Mouse (Mus musculus): ENCODE results near the gene Lrrc36.

Lrrc36 gene

GRCm38 (mm10) chr8:105408331-105408730, 5.0 kb upstream of the Lrrc36 start:
- TF ChIP-seq GATA4 (IDR thresholded peaks at IDR 0.05; ENCODE audit: insufficient replicate concordance, low read length): no peak

GRCm38 (mm10) chr8:105409947-105410346, 3.4 kb upstream of the Lrrc36 start:
- no peak for TF ChIP-seq GATA4 (IDR thresholded peaks at IDR 0.05; ENCODE audit: insufficient replicate concordance, low read length)

DNA sequence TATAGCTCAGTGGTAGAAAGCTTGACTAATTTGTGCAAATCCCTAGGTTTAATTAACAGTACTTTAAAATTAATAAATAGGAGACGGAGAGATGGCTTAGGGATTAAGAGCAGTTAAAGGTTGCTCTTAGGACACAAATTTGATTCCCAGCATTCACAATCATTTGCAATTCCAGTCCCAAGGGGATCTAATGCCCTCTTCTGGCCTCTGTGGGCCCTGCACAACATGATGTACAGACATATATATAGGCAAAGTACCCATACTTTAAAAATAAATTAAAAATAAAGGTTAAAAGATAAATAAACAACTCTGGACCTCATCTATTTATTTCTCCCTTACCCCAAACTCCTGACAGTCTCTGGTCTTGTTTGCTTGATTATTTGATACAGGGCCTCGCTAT, 5.6 kb downstream of the Lrrc36 start:
- no peak for TF ChIP-seq GATA4 (IDR thresholded peaks at IDR 0.05; ENCODE audit: insufficient replicate concordance, low read length)

GRCm38 (mm10) chr8:105419800-105420199, 6.4 kb downstream of the Lrrc36 start:
- TF ChIP-seq GATA4 (IDR thresholded peaks at IDR 0.05; ENCODE audit: insufficient replicate concordance, low read length): no peak

DNA sequence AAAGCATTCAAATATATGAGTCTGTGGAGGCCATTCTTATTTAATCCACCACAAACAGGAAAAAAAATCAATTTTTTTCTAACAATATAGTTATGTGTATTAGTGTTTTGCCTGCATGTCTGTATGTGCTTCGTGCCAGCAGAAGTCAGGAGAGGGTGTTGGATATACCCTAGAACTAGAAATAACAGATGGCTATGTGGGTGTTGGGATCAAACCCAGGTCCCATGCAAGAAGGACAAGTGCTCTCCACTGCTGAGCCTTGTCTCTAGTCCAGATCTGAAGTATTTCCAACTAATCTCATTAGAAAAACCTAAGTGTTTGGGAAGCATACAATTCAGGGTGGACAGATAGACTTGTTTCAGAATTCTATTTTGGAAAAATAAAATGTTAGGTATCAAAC, 8.6 kb downstream of the Lrrc36 start:
- no peak for TF ChIP-seq GATA4 (IDR thresholded peaks at IDR 0.05; ENCODE audit: insufficient replicate concordance, low read length)

DNA sequence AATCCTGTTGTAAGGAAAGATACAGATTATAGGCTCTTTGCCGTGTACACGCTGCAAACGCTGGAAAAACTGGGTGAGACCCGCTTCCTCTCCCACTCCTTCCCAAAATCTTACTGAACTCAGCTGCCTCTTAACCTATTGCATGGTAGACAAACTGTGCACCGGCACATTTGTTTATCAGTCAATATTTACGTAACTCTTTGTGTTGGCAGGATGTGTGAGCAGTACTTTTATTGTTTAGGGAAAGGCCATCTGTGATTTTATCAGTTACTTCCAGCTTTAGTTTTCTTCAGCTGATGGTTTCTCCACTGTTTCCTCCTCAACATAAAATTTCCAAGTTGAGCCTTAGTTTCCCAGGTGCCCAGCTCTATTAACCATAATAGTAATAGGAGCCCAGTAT, 13.5 kb downstream of the Lrrc36 start:
- no peak for TF ChIP-seq GATA4 (IDR thresholded peaks at IDR 0.05; ENCODE audit: insufficient replicate concordance, low read length)

GRCm38 (mm10) chr8:105431743-105432515, 18.6 kb downstream of the Lrrc36 start:
- TF ChIP-seq GATA4 (IDR thresholded peaks at IDR 0.05; ENCODE audit: insufficient replicate concordance, low read length): no peak

- TF ChIP-seq GATA4 (IDR thresholded peaks at IDR 0.05; ENCODE audit: insufficient replicate concordance, low read length): no peak
Measured at GRCm38 (mm10) chr8:105433021-105433420, 19.6 kb downstream of the Lrrc36 start.

GRCm38 (mm10) chr8:105433511-105433910, 20.1 kb downstream of the Lrrc36 start:
- TF ChIP-seq GATA4 (IDR thresholded peaks at IDR 0.05; ENCODE audit: insufficient replicate concordance, low read length): no peak

DNA sequence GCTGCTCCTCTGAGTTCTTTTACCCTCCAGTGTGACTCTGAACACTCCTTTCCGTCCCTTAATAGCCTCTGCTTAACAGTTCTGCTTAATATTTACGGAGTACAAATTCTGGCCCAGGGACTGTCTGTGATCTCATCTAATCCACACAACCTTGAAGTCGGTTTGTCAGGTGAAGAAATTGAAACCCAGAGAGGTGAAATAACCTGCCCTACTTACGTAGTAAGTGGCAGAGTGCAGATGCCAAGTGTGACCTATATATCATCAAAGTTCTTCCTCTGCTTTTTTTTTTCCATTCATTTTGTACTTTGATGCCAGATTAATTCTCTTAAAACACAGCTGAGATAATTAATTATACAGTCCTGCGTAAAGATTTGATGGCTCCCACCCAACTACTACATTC, 20.8 kb downstream of the Lrrc36 start:
- TF ChIP-seq GATA4 (IDR thresholded peaks at IDR 0.05; ENCODE audit: insufficient replicate concordance, low read length): no peak

- TF ChIP-seq GATA4 (IDR thresholded peaks at IDR 0.05; ENCODE audit: insufficient replicate concordance, low read length): no peak
Measured at GRCm38 (mm10) chr8:105436218-105436617, 22.8 kb downstream of the Lrrc36 start.

- no peak for TF ChIP-seq GATA4 (IDR thresholded peaks at IDR 0.05; ENCODE audit: insufficient replicate concordance, low read length)
Measured at GRCm38 (mm10) chr8:105437078-105437748, 23.8 kb downstream of the Lrrc36 start.

DNA sequence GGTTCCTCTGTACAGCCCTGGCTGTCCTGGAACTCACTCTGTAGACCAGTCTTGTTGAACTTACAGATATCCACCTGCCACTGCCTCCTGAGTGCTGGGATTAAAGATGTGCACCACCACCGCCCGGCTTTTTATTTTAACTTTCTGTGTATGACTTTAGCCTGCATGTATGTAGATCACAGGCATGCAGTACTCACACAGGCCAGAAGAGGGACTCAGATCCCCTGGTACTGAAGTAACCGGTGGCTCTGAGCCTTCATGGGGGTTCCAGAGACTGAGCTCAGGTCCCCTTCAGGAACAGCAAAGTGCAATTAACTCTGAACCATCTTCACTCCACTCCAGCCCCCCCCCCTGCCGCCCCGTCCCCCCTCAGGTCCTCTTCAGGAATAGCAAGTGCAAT, 25.5 kb downstream of the Lrrc36 start:
- no peak for TF ChIP-seq GATA4 (IDR thresholded peaks at IDR 0.05; ENCODE audit: insufficient replicate concordance, low read length)

GRCm38 (mm10) chr8:105441433-105441832, 28.1 kb downstream of the Lrrc36 start:
- no peak for TF ChIP-seq GATA4 (IDR thresholded peaks at IDR 0.05; ENCODE audit: insufficient replicate concordance, low read length)

DNA sequence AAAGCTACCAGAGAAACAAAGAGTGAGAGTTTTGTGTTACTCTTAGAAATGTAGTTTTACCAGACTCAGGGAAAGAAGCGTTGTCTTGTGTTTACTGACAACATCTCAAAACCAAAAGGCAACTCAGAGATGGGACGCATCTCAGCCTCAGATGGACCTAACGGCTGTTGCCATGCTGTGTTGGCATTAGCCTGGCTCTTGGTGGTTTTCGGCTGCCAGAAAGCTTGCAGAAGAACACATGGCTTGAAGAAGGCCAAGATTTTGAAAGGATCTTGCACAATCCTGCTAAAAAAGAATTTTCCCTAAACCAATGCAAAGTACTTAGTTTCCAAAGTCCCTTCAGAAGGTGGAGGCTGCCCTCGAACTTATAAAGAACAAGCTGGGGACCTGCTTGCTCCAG, 29.3 kb downstream of the Lrrc36 start:
- TF ChIP-seq GATA4 (IDR thresholded peaks at IDR 0.05; ENCODE audit: insufficient replicate concordance, low read length): no peak

GRCm38 (mm10) chr8:105445296-105446126, 32.1 kb downstream of the Lrrc36 start:
- TF ChIP-seq GATA4 (IDR thresholded peaks at IDR 0.05; ENCODE audit: insufficient replicate concordance, low read length): no peak
